Mouse (Mus musculus): ENCODE measurements around the gene Qrich1.

DNA sequence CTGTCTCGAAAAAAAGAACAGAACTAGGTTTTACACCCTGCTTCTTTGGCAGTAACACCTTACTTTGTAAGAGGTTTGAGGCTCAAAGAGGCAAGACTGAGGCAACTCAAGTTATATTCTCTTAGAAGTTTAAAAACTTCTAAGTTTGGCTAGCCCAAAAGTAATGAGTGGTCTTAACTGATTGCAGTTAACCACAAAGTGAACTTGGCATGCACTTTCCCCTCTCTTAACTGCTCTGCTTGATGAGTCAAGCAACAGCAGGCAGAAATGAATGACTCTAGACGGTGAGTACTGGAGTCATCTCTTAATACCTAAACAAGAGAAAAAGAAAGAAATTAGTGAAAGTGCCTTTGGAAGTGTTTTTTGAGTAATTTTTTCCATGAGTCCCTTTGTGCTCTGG, 5.0 kb downstream of the Qrich1 start:
- TF ChIP-seq POLR2A (IDR thresholded peaks at IDR 0.05; ENCODE audit: insufficient read depth, low read depth, low read length) (no peak), CTCF (IDR thresholded peaks at IDR 0.05) (no peak), EP300 (IDR thresholded peaks at IDR 0.05; ENCODE audit: insufficient read depth, low read depth, low read length) (no peak)
